Mouse (Mus musculus) layer of hippocampus, adult 6 months (tissue): ENCODE measurements around the gene Sh2d2a. TPM values are rescaled to one million over a fixed set of nuclear protein-coding genes. Genes with fewer than 3 reads are reported as not detected.

ENCODE experiments used
- long read RNA-seq, 2 experiments: library from polyadenylated mRNA; unstranded; transcript quantifications; one replicate each; pipeline ENCODE4 v2.0.0; 2019 to 2020
- polyA plus RNA-seq: library from polyadenylated mRNA; unstranded; fragments of <200 nt; fragmentation: Nextera tagmentation; gene quantifications from 2 replicates; pipeline ENCODE4 v1.2.3, GENCODE M21; 2021

Sh2d2a gene
- 0.08 TPM in 1 of 2 replicates, not detected in the other for polyA plus RNA-seq
- long read RNA-seq, experiment 1 = 0 reads
- long read RNA-seq, experiment 2 = 0 reads

GRCm38 (mm10) chr3:87846650-87847110, at the start of gene Sh2d2a:
Gene Sh2d2a, plus strand, starts transcription at chr3:87846755.

GRCm38 (mm10) chr3:87824206-87824605, 22.3 kb upstream of the Sh2d2a start, which contains the start of gene Pear1:
Gene Pear1, minus strand, starts transcription at chr3:87824306.

GRCm38 (mm10) chr3:87885281-87886003, 38.9 kb downstream of the Sh2d2a start, which contains the start of gene Prcc:
Gene Prcc, minus strand, starts transcription at chr3:87885608.

Other genes starting within 250 kb of the Sh2d2a start
- gene Arhgef11, start 229.2 kb upstream of the Sh2d2a start, polyA plus RNA-seq = 4.9 and 5.6 TPM in 2 replicates
- 0.46 and 0.98 TPM in 2 replicates for gene Lrrc71, start 98.1 kb upstream of the Sh2d2a start, polyA plus RNA-seq
- 0.18 and 0.49 TPM in 2 replicates for gene Ntrk1, start 51.6 kb upstream of the Sh2d2a start, polyA plus RNA-seq
- 0.15 TPM in 1 of 2 replicates, not detected in the other for gene Insrr, start 49.8 kb upstream of the Sh2d2a start, polyA plus RNA-seq
- gene Pear1, start 22.4 kb upstream of the Sh2d2a start, polyA plus RNA-seq = 2.2 and 3.1 TPM in 2 replicates
- 2.4 and 2.7 TPM in 2 replicates for gene Prcc, start 38.9 kb downstream of the Sh2d2a start, polyA plus RNA-seq
- gene Hdgf, start 59.6 kb downstream of the Sh2d2a start, polyA plus RNA-seq = 90.1 and 97.6 TPM in 2 replicates
- 77.3 and 83.4 TPM in 2 replicates for gene Mrpl24, start 72.8 kb downstream of the Sh2d2a start, polyA plus RNA-seq
- 3.4 and 3.7 TPM in 2 replicates for gene Isg20l2, start 83.6 kb downstream of the Sh2d2a start, polyA plus RNA-seq
- 8.3 and 10.7 TPM in 2 replicates for gene Rrnad1, start 84.0 kb downstream of the Sh2d2a start, polyA plus RNA-seq
- 2.6 and 10.6 TPM in 2 replicates for gene Crabp2, start 101.9 kb downstream of the Sh2d2a start, polyA plus RNA-seq
- gene Nes, start 124.3 kb downstream of the Sh2d2a start, polyA plus RNA-seq = 1.4 and 2.2 TPM in 2 replicates
- gene Bcan, start 153.5 kb downstream of the Sh2d2a start, polyA plus RNA-seq = 185 and 220 TPM in 2 replicates
- gene Hapln2, start 180.8 kb downstream of the Sh2d2a start, polyA plus RNA-seq = 12.8 and 16.0 TPM in 2 replicates
- 18.0 and 18.5 TPM in 2 replicates for gene Gpatch4, start 196.4 kb downstream of the Sh2d2a start, polyA plus RNA-seq
- gene Naxe, start 211.7 kb downstream of the Sh2d2a start, polyA plus RNA-seq = 237 TPM in 2 replicates
- gene Ttc24, start 231.5 kb downstream of the Sh2d2a start, polyA plus RNA-seq = not detected in 2 replicates
- gene Iqgap3, start 235.2 kb downstream of the Sh2d2a start, polyA plus RNA-seq = 0.15 and 0.16 TPM in 2 replicates